Comparison of ENCODE assay signal across 13 mouse cellular contexts in the genomic region with DNA sequence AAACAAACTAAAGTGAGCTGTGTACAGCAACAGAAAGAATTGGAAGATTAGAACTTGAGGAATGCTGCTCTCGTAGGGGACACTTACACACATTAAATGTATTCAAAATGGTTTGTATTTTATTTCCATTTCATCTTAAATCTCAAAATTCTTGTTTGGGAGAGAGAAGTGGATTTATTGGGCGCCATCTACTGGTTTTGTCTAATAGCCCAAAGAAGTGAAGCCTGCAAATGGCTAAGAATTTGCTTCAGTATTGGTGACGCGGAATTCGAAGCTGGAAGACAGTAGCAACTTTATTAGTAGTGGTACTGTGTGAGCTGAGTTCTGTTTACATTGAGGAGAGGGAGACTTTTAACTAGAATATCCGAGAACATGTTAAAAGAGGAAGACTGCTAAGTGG.
DNase-seq lines count a peak whose midpoint lies in the region; ATAC-seq and TF ChIP-seq lines count a peak whose summit lies in the region.
"Had no signal": no experiment of that assay in that cellular context is flagged by ENCODE, and none has a peak within 500 bp of the region (broad histone marks: within the 10 kb centered on the region; RNA-seq: fewer than 3 reads in every experiment).

No protein-coding gene starts in this region.

- no peak overlapping the region for H3K9ac ChIP-seq in forebrain, postnatal 0 days
- H3K9ac ChIP-seq: liver, embryonic 14.5 days had no signal

- no peaks in the 10 kb centered on the region for H3K4me1 ChIP-seq in forebrain, postnatal 0 days (ENCODE audit: insufficient read depth)
- peaks cover 23% of the 10 kb centered on the region for H3K4me1 ChIP-seq in forebrain, embryonic 10.5 days
- H3K4me1 ChIP-seq in cortical plate, adult 2 months (ENCODE audit: control insufficient read depth, insufficient read depth, low read length), result no peaks in the 10 kb centered on the region; the same call in 1 of the 2 replicates

- peak; percentile 38 for DNase-seq in forebrain, postnatal 0 days
- no peak for DNase-seq in forebrain, embryonic 10.5 days (ENCODE audit: extremely low spot score, low spot score)
- peak; percentile 17 to 45 for DNase-seq in layer of hippocampus, adult 2 months (ENCODE audit: low spot score in 2 of 2)
- no peak for DNase-seq in layer of hippocampus, adult 8-10 months (ENCODE audit: low spot score in 2 of 2)
- DNase-seq in 416B (ENCODE audit: low read depth), result peak; percentile 60
- no peak for DNase-seq in yolk sac, embryonic 10.5 days (ENCODE audit: low spot score)
- DNase-seq in spleen, postnatal 36 days (ENCODE audit: low spot score in 2 of 2), result no peak
- DNase-seq: adrenal gland, adult 8-10 months; cerebellum, adult 2 months; right cerebral cortex, adult 18-20 months; thymus, adult 18-20 months had no signal

- H3K4me3 ChIP-seq in forebrain, postnatal 0 days (ENCODE audit: low read depth, low read length), result no peak overlapping the region
- H3K4me3 ChIP-seq in forebrain, embryonic 10.5 days, result no peak overlapping the region
- no peak overlapping the region for H3K4me3 ChIP-seq in layer of hippocampus, adult 2 months
- no peak overlapping the region for H3K4me3 ChIP-seq in cortical plate, adult 2 months (ENCODE audit: insufficient read depth, low read length)

- no peak for TF ChIP-seq POLR2A in cortical plate, adult 2 months (IDR thresholded peaks at IDR 0.05; ENCODE audit: extremely low read depth, insufficient read depth, low read length)

- H3K27me3 ChIP-seq in forebrain, postnatal 0 days (ENCODE audit: insufficient read depth, low read length), result no peaks in the 10 kb centered on the region
- no peaks in the 10 kb centered on the region for H3K27me3 ChIP-seq in forebrain, embryonic 10.5 days (ENCODE audit: poor library complexity, severe bottlenecking)

- no peak overlapping the region for H3K4me2 ChIP-seq in forebrain, postnatal 0 days (ENCODE audit: low read depth)

- no peaks in the 10 kb centered on the region for H3K36me3 ChIP-seq in forebrain, postnatal 0 days (ENCODE audit: insufficient read depth)
- H3K36me3 ChIP-seq in forebrain, embryonic 10.5 days (replicated peaks), result no peaks in the 10 kb centered on the region

- ATAC-seq in forebrain, postnatal 0 days, result no peak

- TF ChIP-seq CTCF in forebrain, postnatal 0 days (IDR thresholded peaks at IDR 0.05; ENCODE audit: low read depth), result peak; percentile 54
- TF ChIP-seq CTCF in layer of hippocampus, adult 2 months (conservative IDR thresholded peaks at IDR 0.05), result peak; percentile 85
- peak; percentile 22; the same call in 1 of the 2 replicates for TF ChIP-seq CTCF in cortical plate, adult 2 months (IDR thresholded peaks at IDR 0.05; ENCODE audit: extremely low read depth, insufficient read depth, low read length)

- 59% methylated on average over 6 of the region's 6 CpGs for WGBS in forebrain, postnatal 0 days
- 73% methylated on average over 6 of the region's 6 CpGs for WGBS in forebrain, embryonic 10.5 days

- H3K27ac ChIP-seq in forebrain, postnatal 0 days (ENCODE audit: low read depth, low read length), result no peak overlapping the region
- no peak overlapping the region for H3K27ac ChIP-seq in forebrain, embryonic 10.5 days
- no peak overlapping the region for H3K27ac ChIP-seq in layer of hippocampus, adult 2 months
- no peak overlapping the region for H3K27ac ChIP-seq in cortical plate, adult 2 months (ENCODE audit: insufficient read depth, low read length)
- H3K27ac ChIP-seq: liver, embryonic 14.5 days had no signal

- no peaks in the 10 kb centered on the region for H3K9me3 ChIP-seq in forebrain, postnatal 0 days (ENCODE audit: low read length)
- no peaks in the 10 kb centered on the region for H3K9me3 ChIP-seq in forebrain, embryonic 10.5 days

Comparison
In these comparisons a context has a peak if more than half of its experiments do, and no peak if none do; other contexts are left out.
1. DNase-seq: peak in forebrain, postnatal 0 days (single experiment), layer of hippocampus, adult 2 months (2 of 2) and 416B (single experiment); none in forebrain, embryonic 10.5 days (single experiment), layer of hippocampus, adult 8-10 months (0 of 2), yolk sac, embryonic 10.5 days (single experiment) and spleen, postnatal 36 days (0 of 2).
2. CTCF ChIP-seq: peak in every context shown above with its lines; median percentile 85 in layer of hippocampus, adult 2 months; 54 in forebrain, postnatal 0 days; 22 in cortical plate, adult 2 months.